Mouse (Mus musculus): ENCODE data around the gene Slc8a2.

DNA sequence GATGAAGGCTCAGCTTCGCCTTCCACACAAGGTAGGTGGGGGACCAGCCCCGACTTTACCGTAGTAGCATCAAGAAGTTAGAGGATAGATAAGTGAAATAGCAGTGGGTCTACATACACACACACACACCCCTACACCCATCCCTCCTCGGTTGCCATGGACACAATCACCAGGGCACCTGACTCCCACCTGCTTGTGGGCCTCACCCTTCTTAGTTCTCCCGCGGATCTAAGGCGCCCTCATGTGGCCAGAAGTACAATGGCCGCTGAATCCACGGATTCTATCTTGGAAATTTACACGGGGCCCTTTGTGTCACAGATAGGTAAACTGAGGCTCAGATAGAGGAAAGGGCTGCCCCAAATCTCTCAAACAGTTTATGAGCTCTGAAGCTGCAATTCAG, 23.9 kb downstream of the Slc8a2 start:
- no peak for TF ChIP-seq GATA1 (IDR thresholded peaks at IDR 0.05; ENCODE audit: borderline replicate concordance, low read length)
- TF ChIP-seq FLI1 (IDR thresholded peaks at IDR 0.05; ENCODE audit: low read length) = no peak
